Mouse (Mus musculus) midbrain, embryonic 14.5 days (tissue): Measurements from ENCODE around the gene 4933428G20Rik. TPM values are rescaled to one million over a fixed set of nuclear protein-coding genes. Genes with fewer than 3 reads are reported as not detected.

Experiments used
- ATAC-seq: fragments of 200-750 bp; cut with Nextera tagmentation; 2 replicates; pipeline ENCODE4 v1.8.0; 2017; ENCODE audit warnings: moderate number of reproducible peaks, moderate library complexity; ENCODE audit not compliant: low FRiP score, low TSS enrichment
- DNase-seq: peaks from one replicate; pipeline ENCODE4 v3.0.0-alpha.2; 2015
- H3K27ac ChIP-seq: fragments of 300-500 bp; sonication (generic); replicated peaks from 2 replicates; pipeline ENCODE4 v1.5.1; 2014; ENCODE audit warnings: mild to moderate bottlenecking, low read depth, low read length, moderate library complexity
- H3K27me3 ChIP-seq: fragments of 300-500 bp; sonication (generic); 2 replicates; pipeline ENCODE4 v1.6.1; 2014; ENCODE audit warnings: low read length, control low read depth, mixed read lengths; ENCODE audit not compliant: control insufficient read depth, insufficient read depth
- H3K36me3 ChIP-seq: fragments of 300-500 bp; sonication (generic); 2 replicates; pipeline ENCODE4 v1.6.1; 2014; ENCODE audit warnings: low read length, control low read depth; ENCODE audit not compliant: control insufficient read depth, insufficient read depth
- H3K4me1 ChIP-seq: fragments of 300-500 bp; sonication (generic); 2 replicates; pipeline ENCODE4 v1.6.1; 2014; ENCODE audit warnings: mild to moderate bottlenecking, antibody characterized with exemption, low read length, control low read depth; ENCODE audit not compliant: control insufficient read depth, insufficient read depth
- H3K4me2 ChIP-seq: fragments of 300-500 bp; sonication (generic); 2 replicates; pipeline ENCODE4 v1.6.1; 2014; ENCODE audit warnings: mild to moderate bottlenecking, low read length, moderate library complexity
- H3K4me3 ChIP-seq: fragments of 300-500 bp; sonication (generic); replicated peaks from 2 replicates; pipeline ENCODE4 v1.5.1; 2014; ENCODE audit warnings: low read depth, low read length
- H3K9ac ChIP-seq: fragments of 300-500 bp; sonication (generic); replicated peaks from 2 replicates; pipeline ENCODE4 v1.6.1; 2014; ENCODE audit warnings: mild to moderate bottlenecking, low read length, moderate library complexity
- H3K9me3 ChIP-seq: fragments of 300-500 bp; sonication (generic); 2 replicates; pipeline ENCODE4 v1.6.1; 2016; ENCODE audit warnings: low read length, control low read depth, mixed read lengths; ENCODE audit not compliant: control insufficient read depth
- WGBS: fragments of 180-500 bp; shearing (Covaris S2); extraction: QIAGEN DNeasy Blood & Tissue Kit; methylation state at CpG from one replicate; pipeline ENCODE4 v1.1.7; 2014; 5-methylcytosine and 5-hydroxymethylcytosine counted together
- polyA plus RNA-seq: library from polyadenylated mRNA; unstranded; fragments of >200 nt; fragmentation: Nextera tagmentation; extraction: Ambion mirVana; gene quantifications from 2 replicates; pipeline ENCODE4 v1.2.1, GENCODE M21; 2014

4933428G20Rik gene
- polyA plus RNA-seq, 1 experiment from 2014 or later = not detected

DNA sequence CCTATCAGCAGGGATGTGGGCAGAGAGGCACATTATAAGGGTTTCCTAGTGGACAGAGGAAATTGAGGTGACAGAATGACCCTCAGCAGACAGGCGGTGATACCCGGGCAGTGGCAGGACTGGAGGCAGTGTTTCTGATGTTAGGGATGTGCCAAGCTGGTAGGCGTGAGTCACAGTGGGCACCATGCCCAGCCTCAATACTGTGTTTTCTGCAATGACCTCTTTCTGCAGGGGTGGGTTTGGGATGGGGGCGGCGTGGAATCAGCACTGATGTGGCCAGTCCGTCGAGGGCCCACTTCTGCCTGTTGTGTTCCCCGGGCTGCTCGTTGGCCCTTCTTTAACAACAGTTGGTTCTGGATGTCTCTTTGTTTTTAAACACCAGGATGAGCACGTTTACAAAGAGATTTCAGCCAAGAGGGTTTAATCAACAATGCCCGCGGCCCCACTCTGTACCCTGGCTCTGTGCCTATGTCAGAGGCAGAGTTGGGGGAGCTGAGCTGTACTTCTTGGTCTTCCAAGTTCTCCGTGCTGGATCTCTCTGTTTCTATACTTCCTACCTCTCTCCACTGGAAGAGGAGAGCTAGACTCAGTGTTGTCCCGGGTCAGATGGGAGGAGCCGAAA is 59.0 kb downstream of the 4933428G20Rik start:
- DNase-seq (peak; percentile 45), ATAC-seq (no peak)
- Histone ChIP-seq H3K27ac (no peak overlapping the region), H3K4me2 (peak overlapping the region; percentile 21), H3K9me3 (no peaks in the 10 kb centered on the region), H3K4me1 (peaks cover 19% of the 10 kb centered on the region), H3K9ac (no peak overlapping the region), H3K27me3 (peaks cover 30% of the 10 kb centered on the region; the same call in 1 of the 2 replicates), H3K36me3 (no peaks in the 10 kb centered on the region), H3K4me3 (no peak overlapping the region)
- WGBS = 62% methylated on average over 15 of the region's 15 CpGs

Other genes starting within 250 kb of the 4933428G20Rik start
- gene Npepps, start 219.7 kb downstream of the 4933428G20Rik start, polyA plus RNA-seq = 115 and 135 TPM in 2 replicates
- 39.4 and 46.7 TPM in 2 replicates for gene Mrpl45, start 184.6 kb downstream of the 4933428G20Rik start, polyA plus RNA-seq
- 0.30 and 0.36 TPM in 2 replicates for gene Gpr179, start 148.3 kb downstream of the 4933428G20Rik start, polyA plus RNA-seq
- gene Socs7, start 137.8 kb downstream of the 4933428G20Rik start, polyA plus RNA-seq = 6.9 and 10.4 TPM in 2 replicates
- gene Arhgap23, start 84.8 kb downstream of the 4933428G20Rik start, polyA plus RNA-seq = 7.8 and 13.1 TPM in 2 replicates
- gene Srcin1, start 75.8 kb upstream of the 4933428G20Rik start, polyA plus RNA-seq = 9.6 and 15.1 TPM in 2 replicates
- 1.9 and 2.8 TPM in 2 replicates for gene Epop, start 129.4 kb upstream of the 4933428G20Rik start, polyA plus RNA-seq
- gene Mllt6, start 163.1 kb upstream of the 4933428G20Rik start, polyA plus RNA-seq = 6.2 and 9.0 TPM in 2 replicates
- gene Cisd3, start 185.5 kb upstream of the 4933428G20Rik start, polyA plus RNA-seq = 17.4 and 21.8 TPM in 2 replicates
- 25.5 and 31.2 TPM in 2 replicates for gene Pcgf2, start 200.2 kb upstream of the 4933428G20Rik start, polyA plus RNA-seq
- gene Psmb3, start 203.1 kb upstream of the 4933428G20Rik start, polyA plus RNA-seq = 456 and 503 TPM in 2 replicates
- 4.8 and 7.7 TPM in 2 replicates for gene Pip4k2b, start 244.4 kb upstream of the 4933428G20Rik start, polyA plus RNA-seq